Mouse (Mus musculus) testis, adult 2 months (tissue): ENCODE data around the gene Nrxn2. TPM values are rescaled to one million over a fixed set of nuclear protein-coding genes. Genes with fewer than 3 reads are reported as not detected.

Source experiments
- H3K27ac ChIP-seq: fragments of 200-500 bp; 2 replicates; pipeline ENCODE4 v1.5.1; 2012; ENCODE audit warnings: low read depth, low read length; ENCODE audit not compliant: control insufficient read depth, insufficient read depth
- H3K27me3 ChIP-seq: fragments of 200-500 bp; 2 replicates; pipeline ENCODE4 v1.6.1; 2012; ENCODE audit warnings: mild to moderate bottlenecking, low read length, moderate library complexity; ENCODE audit not compliant: control insufficient read depth, insufficient read depth
- H3K36me3 ChIP-seq: fragments of 200-500 bp; 2 replicates; pipeline ENCODE4 v1.6.1; 2012; ENCODE audit warnings: mild to moderate bottlenecking, low read length; ENCODE audit not compliant: control insufficient read depth, insufficient read depth
- H3K4me1 ChIP-seq: fragments of 200-500 bp; 2 replicates; pipeline ENCODE4 v1.6.1; 2012; ENCODE audit warnings: low read length; ENCODE audit not compliant: control insufficient read depth, insufficient read depth
- H3K4me3 ChIP-seq: fragments of 200-500 bp; 2 replicates; pipeline ENCODE4 v1.5.1; 2012; ENCODE audit warnings: low read depth, mild to moderate bottlenecking, low read length, moderate library complexity, mixed read lengths; ENCODE audit not compliant: control insufficient read depth
- CTCF ChIP-seq: fragments of 200-500 bp; IDR thresholded peaks from 2 replicates; pipeline ENCODE4 v1.5.1; 2012; ENCODE audit warnings: low read depth, mild to moderate bottlenecking, inconsistent platforms, low read length, moderate library complexity; ENCODE audit not compliant: control insufficient read depth, insufficient read depth, insufficient replicate concordance
- POLR2A ChIP-seq: fragments of 200-500 bp; IDR thresholded peaks from 2 replicates; pipeline ENCODE4 v1.6.1; 2012; ENCODE audit warnings: low read depth, mild to moderate bottlenecking, inconsistent platforms, low read length, moderate library complexity; ENCODE audit not compliant: control insufficient read depth
- polyA plus RNA-seq: library from polyadenylated mRNA; depleted of rRNA; stranded (reverse); fragments of >200 nt; gene quantifications from 2 replicates; pipeline ENCODE4 v1.2.3, GENCODE M21; 2012

Gene Nrxn2
- polyA plus RNA-seq, 1 experiment, result 2.5 TPM

DNA sequence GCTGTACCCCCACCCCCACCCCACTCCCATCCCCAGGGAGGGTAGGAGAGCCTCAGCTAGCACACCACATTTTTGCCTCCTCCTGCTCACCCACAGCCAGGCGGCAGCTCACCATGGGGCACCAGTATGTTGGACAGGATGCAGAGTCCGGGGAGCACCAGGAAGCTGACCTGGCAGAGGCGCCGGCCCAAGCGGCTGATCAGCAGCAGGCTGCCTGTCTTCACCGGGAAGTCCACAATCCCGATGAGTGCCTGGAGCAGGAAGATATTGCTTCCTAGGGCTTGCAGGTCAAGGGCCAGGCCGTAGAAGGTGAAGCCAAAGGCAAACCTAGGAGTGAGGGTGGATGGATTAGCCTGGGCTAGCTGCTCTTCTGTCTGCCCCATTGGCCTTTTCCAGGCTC lies 119.0 kb downstream of the Nrxn2 start:
- no peaks in the 10 kb centered on the region; the same call in 1 of the 2 replicates for H3K4me1 ChIP-seq
- H3K4me3 ChIP-seq, result no peak overlapping the region
- H3K27ac ChIP-seq, result no peak overlapping the region
- H3K36me3 ChIP-seq, result no peaks in the 10 kb centered on the region
- no peaks in the 10 kb centered on the region for H3K27me3 ChIP-seq
- TF ChIP-seq CTCF (no peak), POLR2A (no peak)

GRCm38 (mm10) chr19:6538546-6538945 lies 120.0 kb downstream of the Nrxn2 start:
- H3K4me3 ChIP-seq, result no peak overlapping the region
- no peaks in the 10 kb centered on the region for H3K27me3 ChIP-seq
- H3K27ac ChIP-seq, result no peak overlapping the region
- no peaks in the 10 kb centered on the region; the same call in 1 of the 2 replicates for H3K4me1 ChIP-seq
- TF ChIP-seq POLR2A (no peak), CTCF (no peak)
- H3K36me3 ChIP-seq, result no peaks in the 10 kb centered on the region

- Histone ChIP-seq H3K27ac (no peak overlapping the region), H3K27me3 (no peaks in the 10 kb centered on the region), H3K4me1 (no peaks in the 10 kb centered on the region; the same call in 1 of the 2 replicates), H3K36me3 (no peaks in the 10 kb centered on the region), H3K4me3 (no peak overlapping the region)
- TF ChIP-seq POLR2A (no peak), CTCF (no peak)
Observed at GRCm38 (mm10) chr19:6539592-6539991, 121.1 kb downstream of the Nrxn2 start.

- Histone ChIP-seq H3K27me3 (no peaks in the 10 kb centered on the region), H3K4me1 (no peaks in the 10 kb centered on the region; the same call in 1 of the 2 replicates), H3K36me3 (no peaks in the 10 kb centered on the region), H3K27ac (no peak overlapping the region), H3K4me3 (no peak overlapping the region)
- TF ChIP-seq CTCF, result no peak
- TF ChIP-seq POLR2A, result no peak
Observed at GRCm38 (mm10) chr19:6540191-6540590, 121.7 kb downstream of the Nrxn2 start.

- Histone ChIP-seq H3K4me3 (no peak overlapping the region), H3K27me3 (no peaks in the 10 kb centered on the region), H3K27ac (no peak overlapping the region), H3K36me3 (no peaks in the 10 kb centered on the region), H3K4me1 (no peaks in the 10 kb centered on the region; the same call in 1 of the 2 replicates)
- TF ChIP-seq POLR2A (no peak), CTCF (no peak)
Observed at GRCm38 (mm10) chr19:6541521-6541920, 123.0 kb downstream of the Nrxn2 start.

DNA sequence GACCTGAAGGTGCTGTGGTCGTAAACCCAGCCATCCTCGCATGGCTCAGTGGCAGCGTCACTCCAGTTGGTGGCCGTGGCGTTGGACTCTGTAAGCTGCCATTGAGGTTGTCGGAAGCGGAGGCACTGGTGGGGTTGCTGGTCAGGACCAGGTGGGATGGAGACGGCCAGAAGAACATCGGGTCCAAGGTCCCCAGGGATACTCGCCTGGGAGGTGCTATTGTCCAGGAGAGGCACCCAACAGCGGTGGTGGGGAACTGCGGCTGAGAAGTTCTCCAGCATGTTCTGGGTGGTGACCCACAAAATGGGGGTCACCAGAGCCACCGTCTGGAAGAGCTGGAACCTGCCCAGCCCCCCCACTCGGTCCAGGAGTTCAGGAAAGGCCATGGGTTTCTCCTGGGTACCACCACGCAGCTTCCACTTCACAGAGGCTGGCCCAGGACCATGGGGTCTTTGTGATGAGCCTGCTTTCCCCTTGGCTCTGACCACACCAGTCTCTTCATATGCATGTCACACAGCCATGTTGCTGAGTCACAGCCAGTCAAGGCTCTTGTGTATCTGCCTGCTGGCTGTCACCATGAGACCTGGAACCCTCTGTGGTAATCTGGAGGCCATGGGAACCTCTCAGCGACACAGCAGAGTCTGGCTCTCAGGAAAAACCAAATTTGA lies 124.0 kb downstream of the Nrxn2 start, which contains the start of gene Slc22a12:
Gene Slc22a12 (minus strand): TSS at position 666 of the 668 bp plus-strand sequence.
- Histone ChIP-seq H3K36me3 (no peaks in the 10 kb centered on the region), H3K27me3 (no peaks in the 10 kb centered on the region), H3K27ac (no peak within 1 kb of the TSS), H3K4me3 (peak within 1 kb of the TSS; percentile 10; the same call in 1 of the 2 replicates), H3K4me1 (no peaks in the 10 kb centered on the region; the same call in 1 of the 2 replicates)
- no peak for TF ChIP-seq CTCF
- TF ChIP-seq POLR2A, result no peak

DNA sequence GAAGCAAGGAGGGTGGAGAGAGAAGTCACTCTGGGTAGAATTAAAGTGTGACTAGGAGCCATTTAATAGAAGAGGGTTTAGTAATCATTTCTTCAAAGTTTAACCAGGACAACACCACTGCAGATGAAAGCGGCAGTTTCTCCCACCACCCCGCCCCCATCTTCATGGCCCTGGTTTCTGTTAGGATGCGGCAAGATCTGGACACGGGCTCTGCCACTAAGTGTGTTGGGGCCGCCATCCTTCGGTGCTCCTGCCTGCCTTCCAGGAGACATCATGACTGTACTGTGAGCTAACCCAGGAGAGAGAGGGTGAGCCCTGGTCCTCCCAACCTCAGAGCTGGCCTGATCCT lies 124.5 kb downstream of the Nrxn2 start:
- TF ChIP-seq POLR2A (no peak), CTCF (no peak)
- Histone ChIP-seq H3K27ac (no peak overlapping the region), H3K4me1 (no peaks in the 10 kb centered on the region; the same call in 1 of the 2 replicates)

GRCm38 (mm10) chr19:6543518-6543917 lies 125.0 kb downstream of the Nrxn2 start:
- Histone ChIP-seq H3K27ac (no peak overlapping the region), H3K4me1 (no peaks in the 10 kb centered on the region; the same call in 1 of the 2 replicates), H3K36me3 (no peaks in the 10 kb centered on the region), H3K4me3 (no peak overlapping the region), H3K27me3 (no peaks in the 10 kb centered on the region)
- no peak for TF ChIP-seq POLR2A

More for the DNA sequence above, 124.5 kb downstream of the Nrxn2 start:
- Histone ChIP-seq H3K36me3 (no peaks in the 10 kb centered on the region), H3K27me3 (no peaks in the 10 kb centered on the region), H3K4me3 (no peak overlapping the region)
